In the genomic region with DNA sequence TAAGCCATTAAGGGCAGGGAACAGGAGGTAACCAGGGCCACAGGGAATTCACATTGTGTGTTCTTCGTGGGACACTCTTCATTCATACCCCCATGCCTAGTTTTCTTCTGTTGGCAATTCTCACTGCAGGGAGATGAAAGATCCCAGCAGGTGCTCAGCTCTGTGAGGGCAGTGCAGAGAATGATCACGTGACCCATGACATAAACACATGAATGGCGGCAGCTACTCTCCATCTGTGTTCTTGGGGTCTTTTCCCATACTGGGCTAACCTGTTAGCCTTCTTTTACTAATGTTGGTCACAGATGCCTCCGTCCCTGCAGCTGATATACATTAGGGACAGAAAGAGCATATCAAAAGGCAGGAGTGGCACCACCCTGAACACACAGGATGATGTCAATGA, we compare ENCODE assay signal across 18 mouse cellular contexts. TPM values are rescaled to one million over a fixed set of nuclear protein-coding genes. Genes with fewer than 3 reads are reported as not detected.
"Had no signal": no experiment of that assay in that cellular context is flagged by ENCODE, and none has a peak within 500 bp of the region (broad histone marks: within the 10 kb centered on the region; RNA-seq: fewer than 3 reads in every experiment).

No protein-coding gene starts in this region.

- ATAC-seq: midbrain, embryonic 16.5 days had no signal

- H3K4me1 ChIP-seq: liver, embryonic 13.5 days; midbrain, embryonic 12.5 days had no signal

- H3K9me3 ChIP-seq: liver, embryonic 13.5 days; midbrain, embryonic 12.5 days had no signal

- H3K27me3 ChIP-seq: liver, embryonic 13.5 days; midbrain, embryonic 12.5 days had no signal

- H3K4me2 ChIP-seq: liver, embryonic 13.5 days; midbrain, embryonic 12.5 days had no signal

- H3K9ac ChIP-seq: liver, embryonic 13.5 days; midbrain, embryonic 12.5 days had no signal

- H3K27ac ChIP-seq: kidney, postnatal 0 days; layer of hippocampus, adult 2 months; left cerebral cortex, adult 2 months; liver, embryonic 13.5 days; midbrain, embryonic 12.5 days; stomach, postnatal 0 days had no signal

- H3K36me3 ChIP-seq: liver, embryonic 13.5 days; midbrain, embryonic 12.5 days had no signal

- DNase-seq: kidney, adult 2 months; layer of hippocampus, postnatal 36 days; liver, embryonic 13.5 days; lung, adult 2 months; lung, postnatal 14 days; right cerebral cortex, adult 18-20 months; right cerebral cortex, postnatal 14 days; right cerebral cortex, postnatal 4 days; thymus, adult 2 months; thymus, postnatal 14 days had no signal

- H3K4me3 ChIP-seq: layer of hippocampus, adult 2 months; left cerebral cortex, adult 2 months; liver, embryonic 13.5 days; midbrain, embryonic 12.5 days; myocyte had no signal

RNA-seq across cellular contexts. Expression of a gene that starts 16.9 kb away (rescaled TPM):
- total RNA-seq: liver, adult 2 months had no signal
- polyA plus RNA-seq: liver, adult 2 months; myocyte had no signal
